Mouse (Mus musculus): ENCODE measurements at regions not wholly inside any gene's neighbourhood (a gene's known extent, or its start where the extent isn't known, plus 50 kb on each side); places are given as distances from the start of the nearest gene placed in this dataset.

- Histone ChIP-seq H3K27ac (ENCODE audit: control insufficient read depth, insufficient read depth, low read depth, low read length) (no peak overlapping the region), H3K4me3 (ENCODE audit: control insufficient read depth, low read depth, low read length) (no peak overlapping the region), H3K27me3 (ENCODE audit: control insufficient read depth, insufficient read depth, low read length) (no peaks in the 10 kb centered on the region), H3K4me1 (ENCODE audit: control insufficient read depth, insufficient read depth, low read length) (no peaks in the 10 kb centered on the region), H3K36me3 (ENCODE audit: control insufficient read depth, insufficient read depth, low read length) (no peaks in the 10 kb centered on the region)
- TF ChIP-seq POLR2A (IDR thresholded peaks at IDR 0.05; ENCODE audit: control insufficient read depth, low read depth, low read length) (no peak), CTCF (IDR thresholded peaks at IDR 0.05; ENCODE audit: control insufficient read depth, insufficient read depth, insufficient replicate concordance, low read depth, low read length) (no peak)
These were observed 167.0 kb upstream of the Ndn start for GRCm38 (mm10) chr7:62179387-62179786.

GRCm38 (mm10) chr7:62208529-62208928 lies 137.8 kb upstream of the Ndn start:
- no peak overlapping the region for H3K4me3 ChIP-seq (ENCODE audit: control insufficient read depth, low read depth, low read length)
- no peaks in the 10 kb centered on the region for H3K36me3 ChIP-seq (ENCODE audit: control insufficient read depth, insufficient read depth, low read length)
- no peaks in the 10 kb centered on the region for H3K27me3 ChIP-seq (ENCODE audit: control insufficient read depth, insufficient read depth, low read length)
- no peaks in the 10 kb centered on the region for H3K4me1 ChIP-seq (ENCODE audit: control insufficient read depth, insufficient read depth, low read length)
- H3K27ac ChIP-seq (ENCODE audit: control insufficient read depth, insufficient read depth, low read depth, low read length): no peak overlapping the region
- TF ChIP-seq POLR2A (IDR thresholded peaks at IDR 0.05; ENCODE audit: control insufficient read depth, low read depth, low read length) (no peak), CTCF (IDR thresholded peaks at IDR 0.05; ENCODE audit: control insufficient read depth, insufficient read depth, insufficient replicate concordance, low read depth, low read length) (no peak)

- H3K27me3 ChIP-seq (ENCODE audit: control insufficient read depth, insufficient read depth, low read length): no peaks in the 10 kb centered on the region
- TF ChIP-seq CTCF (IDR thresholded peaks at IDR 0.05; ENCODE audit: control insufficient read depth, insufficient read depth, insufficient replicate concordance, low read depth, low read length) (peak; percentile 31; the same call in 1 of the 2 replicates), POLR2A (IDR thresholded peaks at IDR 0.05; ENCODE audit: control insufficient read depth, low read depth, low read length) (no peak)
- no peaks in the 10 kb centered on the region for H3K36me3 ChIP-seq (ENCODE audit: control insufficient read depth, insufficient read depth, low read length)
- H3K27ac ChIP-seq (ENCODE audit: control insufficient read depth, insufficient read depth, low read depth, low read length): no peak overlapping the region
- H3K4me3 ChIP-seq (ENCODE audit: control insufficient read depth, low read depth, low read length): 0 out of 2 replicates have a peak overlapping the region, but pooled peaks have one; percentile 39
- H3K4me1 ChIP-seq (ENCODE audit: control insufficient read depth, insufficient read depth, low read length): no peaks in the 10 kb centered on the region
These were observed 137.2 kb upstream of the Ndn start for GRCm38 (mm10) chr7:62209117-62209700.

- H3K36me3 ChIP-seq (ENCODE audit: control insufficient read depth, insufficient read depth, low read length): no peaks in the 10 kb centered on the region
- TF ChIP-seq POLR2A (IDR thresholded peaks at IDR 0.05; ENCODE audit: control insufficient read depth, low read depth, low read length) (no peak), CTCF (IDR thresholded peaks at IDR 0.05; ENCODE audit: control insufficient read depth, insufficient read depth, insufficient replicate concordance, low read depth, low read length) (no peak)
- no peaks in the 10 kb centered on the region for H3K4me1 ChIP-seq (ENCODE audit: control insufficient read depth, insufficient read depth, low read length)
- no peaks in the 10 kb centered on the region for H3K27me3 ChIP-seq (ENCODE audit: control insufficient read depth, insufficient read depth, low read length)
- H3K27ac ChIP-seq (ENCODE audit: control insufficient read depth, insufficient read depth, low read depth, low read length): no peak overlapping the region
- H3K4me3 ChIP-seq (ENCODE audit: control insufficient read depth, low read depth, low read length): no peak overlapping the region
These were observed 121.2 kb upstream of the Ndn start for GRCm38 (mm10) chr7:62225184-62225583.

- Histone ChIP-seq H3K27me3 (ENCODE audit: control insufficient read depth, insufficient read depth, low read length) (no peaks in the 10 kb centered on the region), H3K4me1 (ENCODE audit: control insufficient read depth, insufficient read depth, low read length) (peaks cover 3% of the 10 kb centered on the region), H3K4me3 (ENCODE audit: control insufficient read depth, low read depth, low read length) (no peak overlapping the region), H3K36me3 (ENCODE audit: control insufficient read depth, insufficient read depth, low read length) (no peaks in the 10 kb centered on the region), H3K27ac (ENCODE audit: control insufficient read depth, insufficient read depth, low read depth, low read length) (no peak overlapping the region)
- TF ChIP-seq POLR2A (IDR thresholded peaks at IDR 0.05; ENCODE audit: control insufficient read depth, low read depth, low read length) (no peak), CTCF (IDR thresholded peaks at IDR 0.05; ENCODE audit: control insufficient read depth, insufficient read depth, insufficient replicate concordance, low read depth, low read length) (no peak)
These were observed 118.6 kb upstream of the Ndn start for GRCm38 (mm10) chr7:62227727-62228126.

GRCm38 (mm10) chr7:62230713-62231112 lies 115.7 kb upstream of the Ndn start:
- Histone ChIP-seq H3K36me3 (ENCODE audit: control insufficient read depth, insufficient read depth, low read length) (no peaks in the 10 kb centered on the region), H3K4me1 (ENCODE audit: control insufficient read depth, insufficient read depth, low read length) (peaks cover 3% of the 10 kb centered on the region), H3K27me3 (ENCODE audit: control insufficient read depth, insufficient read depth, low read length) (no peaks in the 10 kb centered on the region), H3K4me3 (ENCODE audit: control insufficient read depth, low read depth, low read length) (no peak overlapping the region; the same call in 1 of the 2 replicates), H3K27ac (ENCODE audit: control insufficient read depth, insufficient read depth, low read depth, low read length) (no peak overlapping the region)
- TF ChIP-seq CTCF (IDR thresholded peaks at IDR 0.05; ENCODE audit: control insufficient read depth, insufficient read depth, insufficient replicate concordance, low read depth, low read length): no peak
- TF ChIP-seq POLR2A (IDR thresholded peaks at IDR 0.05; ENCODE audit: control insufficient read depth, low read depth, low read length): no peak

GRCm38 (mm10) chr7:62231120-62231574 lies 115.2 kb upstream of the Ndn start:
- no peaks in the 10 kb centered on the region for H3K36me3 ChIP-seq (ENCODE audit: control insufficient read depth, insufficient read depth, low read length)
- H3K27me3 ChIP-seq (ENCODE audit: control insufficient read depth, insufficient read depth, low read length): no peaks in the 10 kb centered on the region
- H3K4me1 ChIP-seq (ENCODE audit: control insufficient read depth, insufficient read depth, low read length): peaks cover 3% of the 10 kb centered on the region
- no peak overlapping the region for H3K27ac ChIP-seq (ENCODE audit: control insufficient read depth, insufficient read depth, low read depth, low read length)
- TF ChIP-seq POLR2A (IDR thresholded peaks at IDR 0.05; ENCODE audit: control insufficient read depth, low read depth, low read length): no peak
- TF ChIP-seq CTCF (IDR thresholded peaks at IDR 0.05; ENCODE audit: control insufficient read depth, insufficient read depth, insufficient replicate concordance, low read depth, low read length): no peak
- H3K4me3 ChIP-seq (ENCODE audit: control insufficient read depth, low read depth, low read length): peak overlapping the region; percentile 8

Data from testis, adult 2 months (tissue).